Mouse (Mus musculus) megakaryocyte-erythroid progenitor cell, adult 5-6 weeks (primary cell): Measurements from ENCODE around the gene Dusp6. TPM values are rescaled to one million over a fixed set of nuclear protein-coding genes. Genes with fewer than 3 reads are reported as not detected.
A peak's percentile ranks its signal among the peaks of the same experiment; 100 is the strongest.

Experiments used
- ATAC-seq: replicated peaks from 2 replicates; pipeline ENCODE4 v1.8.0; 2016; ENCODE audit warnings: mild to moderate bottlenecking, inconsistent platforms; ENCODE audit not compliant: severe bottlenecking, poor library complexity, low FRiP score, low TSS enrichment
- total RNA-seq, 2 experiments: library from RNA; stranded (forward) in 1 of 2; stranded (reverse) in 1 of 2; fragments of 200-1000, 215-1000 nt in 1 of 2; fragments of >200 nt in 1 of 2; fragmentation: Nextera tagmentation in 1 of 2; gene quantifications; 2 replicates each; pipeline ENCODE4 v1.2.3; 2014 to 2017

The Dusp6 gene
- total RNA-seq, 2 experiments from 2014 or later: 5.4 to 20.9 TPM

DNA sequence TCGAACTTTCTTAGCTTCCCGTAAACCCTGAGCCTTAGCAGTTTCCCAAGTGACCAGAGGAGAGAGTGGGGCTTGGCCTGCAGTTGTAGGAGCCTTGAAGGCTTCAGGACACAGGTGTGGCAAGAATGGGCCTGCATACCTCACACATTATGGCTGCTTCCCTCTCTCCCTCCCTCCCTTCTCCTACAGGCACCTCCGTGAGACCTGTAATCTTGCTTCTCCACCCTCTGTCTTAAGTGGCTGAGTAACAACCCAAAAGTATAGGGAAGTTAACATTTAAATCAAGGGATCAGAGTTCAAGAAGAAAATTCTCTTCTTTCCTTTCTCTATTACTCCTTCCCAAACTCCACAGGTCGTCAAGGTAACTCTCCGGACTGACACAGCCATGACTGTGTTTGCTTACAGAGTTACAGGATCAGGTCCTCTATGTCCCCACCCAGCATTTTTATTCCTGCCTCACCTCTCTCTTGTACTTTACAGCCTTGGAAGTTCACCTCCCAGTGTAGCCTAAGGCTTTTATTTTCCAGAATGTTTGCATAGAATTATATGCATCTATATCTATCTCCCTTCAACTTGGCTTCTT is 19.0 kb upstream of the Dusp6 start:
- no peak for ATAC-seq

DNA sequence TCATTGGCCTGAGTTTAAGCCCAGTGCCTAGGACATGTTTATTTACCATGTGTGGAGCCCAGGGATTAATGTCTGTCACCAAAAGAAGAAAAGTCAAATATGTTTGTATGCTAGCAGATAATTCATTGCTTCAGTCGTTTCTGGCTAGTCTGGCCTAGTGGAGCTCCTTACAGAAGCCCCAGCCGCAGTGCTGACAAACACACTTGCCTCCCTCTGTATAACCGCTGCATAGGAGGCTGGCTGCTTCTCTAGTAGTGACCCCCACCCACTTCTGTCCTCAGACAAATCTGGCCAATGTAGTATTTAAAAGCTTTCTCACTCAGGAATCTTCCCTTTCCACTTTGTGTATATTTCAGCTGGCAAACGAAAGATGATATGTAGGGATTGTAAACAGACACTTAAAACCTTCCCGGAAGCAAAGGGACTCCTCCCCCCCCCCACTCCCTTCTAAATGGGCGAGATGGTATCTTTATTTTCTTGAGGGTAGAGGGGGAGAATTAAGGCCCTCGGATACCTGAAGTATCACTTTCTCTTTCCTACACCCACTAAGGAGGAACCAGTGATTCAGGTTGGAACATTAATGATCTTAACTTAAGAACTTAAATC is 18.3 kb upstream of the Dusp6 start:
- no peak for ATAC-seq

GRCm38 (mm10) chr10:99246797-99247508 is 16.1 kb upstream of the Dusp6 start:
- peak; percentile 30; the same call in 1 of the 2 replicates for ATAC-seq

DNA sequence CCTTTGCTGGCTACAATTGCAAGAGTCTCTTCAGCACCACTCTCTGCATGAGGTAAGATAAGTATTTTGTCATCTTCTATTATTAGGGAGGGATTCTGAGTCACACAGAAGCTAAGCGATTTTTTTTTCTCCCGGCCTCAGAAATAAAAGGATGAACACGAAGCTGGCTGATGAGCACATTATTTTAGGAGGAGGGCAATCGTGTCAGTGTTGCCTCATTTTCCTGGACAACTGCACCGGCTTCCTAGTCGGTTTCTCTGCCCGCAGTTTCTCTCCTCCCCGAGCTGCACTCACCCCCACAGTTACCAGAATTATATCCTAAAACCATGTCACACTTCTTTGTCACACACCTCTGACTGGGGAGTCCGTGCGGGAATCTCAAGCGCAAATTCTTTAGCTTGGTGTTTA is 12.2 kb upstream of the Dusp6 start:
- no peak for ATAC-seq

DNA sequence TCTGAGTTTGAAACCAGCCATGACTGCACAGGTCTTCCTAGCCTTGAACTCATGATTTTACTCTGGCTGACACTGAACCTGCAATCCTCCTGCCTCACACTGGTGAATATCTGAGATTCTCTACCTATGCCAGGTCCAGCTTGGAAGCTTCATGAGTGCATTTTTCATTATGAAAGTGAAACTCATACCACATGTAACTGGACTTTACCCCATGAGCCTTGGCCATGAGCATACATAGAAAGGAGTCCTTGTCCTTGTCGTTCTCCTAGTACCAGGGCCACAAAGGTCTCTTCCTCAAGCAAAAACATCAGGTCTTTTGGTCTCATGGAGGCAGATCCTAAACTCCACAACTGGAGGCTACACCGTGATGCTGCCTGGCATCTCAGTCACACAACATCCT is 9.6 kb upstream of the Dusp6 start:
- no peak for ATAC-seq

GRCm38 (mm10) chr10:99255830-99256570 is 7.0 kb upstream of the Dusp6 start:
- ATAC-seq: no peak

- ATAC-seq: no peak
These were observed 5.5 kb upstream of the Dusp6 start for GRCm38 (mm10) chr10:99257531-99257930.

DNA sequence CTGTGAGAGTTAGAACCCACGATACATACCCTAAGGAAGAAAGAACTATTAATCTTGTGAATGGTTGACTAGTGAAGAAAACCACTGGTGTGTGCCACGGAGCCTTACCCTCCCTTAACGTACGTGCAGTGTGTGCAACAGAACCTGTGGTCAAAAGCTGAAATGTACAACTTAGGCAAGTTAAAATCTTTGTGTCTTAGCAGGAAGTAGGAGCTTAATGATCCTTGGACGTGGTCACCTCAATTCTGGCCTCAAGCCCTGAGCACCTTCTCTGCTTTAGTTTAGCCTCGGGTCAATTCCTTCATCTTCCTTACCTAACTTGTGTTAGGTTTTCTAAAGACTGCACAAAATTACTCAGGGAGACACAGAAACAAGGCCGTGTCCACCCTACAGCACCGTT is 3.2 kb upstream of the Dusp6 start:
- no peak for ATAC-seq

DNA sequence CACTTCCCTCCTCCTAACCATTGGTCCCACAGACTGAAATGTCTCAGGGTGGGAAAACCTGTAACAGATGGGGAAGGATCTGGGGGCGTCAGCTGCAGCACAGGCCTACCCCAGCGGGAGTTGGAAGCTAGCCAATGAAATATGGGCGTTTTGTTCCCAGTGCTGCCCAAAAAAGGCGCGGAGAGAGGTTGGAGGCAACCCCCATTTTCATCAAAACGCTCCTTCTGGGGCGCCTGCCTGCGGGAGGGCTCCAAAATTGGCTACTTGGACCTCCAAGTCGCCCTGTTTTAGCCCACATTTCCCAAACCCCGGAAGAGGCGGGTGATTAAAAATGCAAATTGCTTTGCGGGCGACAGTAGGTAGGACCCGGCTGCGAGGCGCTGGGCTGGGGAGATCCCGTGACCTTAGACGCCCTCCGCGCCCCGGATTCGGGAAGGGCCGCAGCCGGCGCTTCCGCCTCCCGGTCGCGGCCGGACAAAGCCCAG is 1.8 kb upstream of the Dusp6 start:
- ATAC-seq: peak; percentile 24

- peak; percentile 44 for ATAC-seq
These were observed 1.3 kb upstream of the Dusp6 start for GRCm38 (mm10) chr10:99261636-99262318.

- no peak for ATAC-seq
These were observed 638 bp upstream of the Dusp6 start for GRCm38 (mm10) chr10:99262319-99262866.

GRCm38 (mm10) chr10:99263419-99264221 is 589 bp downstream of the Dusp6 start:
- ATAC-seq: peak; percentile 1; the same call in 1 of the 2 replicates

DNA sequence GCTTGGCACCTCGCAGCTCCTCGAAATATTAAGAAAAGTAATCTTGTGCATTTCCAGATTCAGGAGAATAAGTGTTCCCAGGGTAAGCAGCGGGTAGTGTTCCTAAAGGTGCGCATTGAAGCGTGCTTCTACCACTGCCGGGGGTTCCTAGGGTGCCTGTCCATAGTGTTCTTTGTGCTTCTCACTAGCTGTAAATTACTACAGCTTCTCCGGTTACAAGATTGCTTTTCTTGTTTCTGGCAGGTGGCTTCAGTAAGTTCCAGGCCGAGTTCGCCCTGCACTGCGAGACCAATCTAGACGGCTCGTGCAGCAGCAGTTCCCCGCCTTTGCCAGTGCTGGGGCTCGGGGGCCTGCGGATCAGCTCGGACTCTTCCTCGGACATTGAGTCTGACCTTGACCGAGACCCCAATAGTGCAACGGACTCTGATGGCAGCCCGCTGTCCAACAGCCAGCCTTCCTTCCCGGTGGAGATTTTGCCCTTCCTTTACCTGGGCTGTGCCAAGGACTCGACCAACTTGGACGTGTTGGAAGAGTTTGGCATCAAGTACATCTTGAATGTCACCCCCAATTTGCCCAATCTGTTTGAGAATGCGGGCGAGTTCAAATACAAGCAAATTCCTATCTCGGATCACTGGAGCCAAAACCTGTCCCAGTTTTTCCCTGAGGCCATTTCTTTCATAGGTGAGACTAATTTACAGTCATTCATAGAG is 1.4 kb downstream of the Dusp6 start:
- ATAC-seq: no peak

GRCm38 (mm10) chr10:99265011-99265694 is 2.1 kb downstream of the Dusp6 start:
- peak; percentile 16; the same call in 1 of the 2 replicates for ATAC-seq

GRCm38 (mm10) chr10:99266025-99266424 is 3.0 kb downstream of the Dusp6 start:
- no peak for ATAC-seq

DNA sequence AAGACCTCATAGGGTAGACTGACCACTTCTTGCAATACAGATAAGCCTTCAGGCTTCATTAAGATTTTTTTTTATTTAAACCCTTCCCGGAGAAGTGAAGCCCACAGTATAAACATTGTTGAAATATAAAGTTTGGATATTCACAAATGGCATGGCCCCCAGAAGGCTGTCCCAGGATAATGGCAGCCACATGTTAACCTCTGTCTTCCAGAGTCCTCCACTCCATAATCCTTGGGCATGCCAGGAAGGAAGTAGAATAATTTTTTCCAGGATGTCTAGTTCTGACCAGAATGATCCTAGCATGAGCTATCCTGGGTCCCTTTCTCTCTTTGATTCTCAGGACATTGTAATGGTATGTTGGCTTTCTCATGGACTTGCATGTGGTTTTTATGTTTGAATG is 4.6 kb downstream of the Dusp6 start:
- no peak for ATAC-seq
